Mouse (Mus musculus) small intestine, adult 2 months (tissue): ENCODE measurements around the gene Mdm4.

ENCODE experiments used
- CTCF ChIP-seq: fragments of 200-500 bp; IDR thresholded peaks from 2 replicates; pipeline ENCODE4 v1.5.1; 2012; ENCODE audit warnings: low read depth, mild to moderate bottlenecking, control low read depth, inconsistent platforms, low read length, moderate library complexity, mixed read lengths; ENCODE audit not compliant: insufficient replicate concordance, insufficient read length; ENCODE audit errors: extremely low read depth
- POLR2A ChIP-seq: fragments of 200-500 bp; IDR thresholded peaks from 2 replicates; pipeline ENCODE4 v1.6.1; 2012; ENCODE audit warnings: low read depth, mild to moderate bottlenecking, control low read depth, inconsistent platforms, low read length, moderate library complexity

DNA sequence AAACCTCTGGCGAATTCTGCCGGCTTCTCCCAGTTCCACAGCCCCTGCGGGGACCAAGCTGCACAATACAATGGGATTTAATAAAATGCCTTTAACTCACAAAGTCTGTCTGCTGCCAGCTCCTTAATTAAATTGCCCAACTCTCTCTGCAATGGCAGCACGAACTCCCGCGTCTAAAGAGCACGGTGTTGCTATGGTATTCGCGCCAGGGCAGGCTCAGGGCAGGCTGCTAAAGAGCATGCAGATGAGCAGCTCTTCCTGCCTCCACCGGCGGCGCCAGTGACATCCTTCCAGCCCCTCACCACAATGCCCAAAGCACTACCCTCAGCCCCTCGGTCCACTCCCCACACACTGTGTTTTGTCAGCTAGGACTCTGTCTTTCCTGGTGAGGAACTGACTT, 109.3 kb downstream of the Mdm4 start:
- no peak for TF ChIP-seq CTCF
- TF ChIP-seq POLR2A: no peak
